Mouse (Mus musculus): ENCODE data around the gene Smox.
"Not testable (repeated sequence)": the region's sequence is repeated elsewhere in the genome, so short reads cannot be mapped to it uniquely, and the experiment has no call there.

The Smox gene

GRCm38 (mm10) chr2:131491196-131491595 lies at the start of gene Smox:
TSS of gene Smox (plus strand) at chr2:131491496.
- DNase-seq, result no peak

GRCm38 (mm10) chr2:131443084-131443890 lies 48.0 kb upstream of the Smox start:
- DNase-seq, result no peak

- DNase-seq, result no peak
Measured at GRCm38 (mm10) chr2:131443891-131444190, 47.5 kb upstream of the Smox start.

DNA sequence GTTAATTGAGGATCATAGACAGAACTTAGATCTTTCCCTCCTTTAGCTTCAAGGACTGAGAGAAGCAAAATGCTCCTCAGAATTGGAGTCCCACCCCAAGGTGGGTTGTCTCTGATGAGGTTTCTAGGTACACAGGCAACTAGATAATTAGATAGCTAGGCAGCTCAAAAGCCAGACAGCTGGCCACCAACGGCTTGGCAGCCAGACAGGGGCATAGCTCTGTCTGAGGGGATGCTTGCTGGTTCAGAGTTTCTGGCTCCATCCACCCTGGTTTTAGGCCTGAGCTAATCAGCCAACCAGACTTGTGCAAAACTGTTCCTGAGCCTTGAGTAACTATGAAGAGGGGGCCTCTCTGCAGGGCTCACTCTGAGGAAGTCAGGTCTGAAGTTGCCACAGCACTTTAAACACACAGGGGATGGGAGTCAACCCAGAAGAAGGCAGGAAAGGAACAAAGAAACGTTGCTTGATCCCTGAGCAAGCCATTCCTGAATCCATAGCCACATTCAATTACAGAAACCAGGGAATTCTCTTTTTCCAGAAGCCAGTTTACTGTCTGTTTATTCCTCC lies 44.8 kb upstream of the Smox start:
- DNase-seq, result no peak

DNA sequence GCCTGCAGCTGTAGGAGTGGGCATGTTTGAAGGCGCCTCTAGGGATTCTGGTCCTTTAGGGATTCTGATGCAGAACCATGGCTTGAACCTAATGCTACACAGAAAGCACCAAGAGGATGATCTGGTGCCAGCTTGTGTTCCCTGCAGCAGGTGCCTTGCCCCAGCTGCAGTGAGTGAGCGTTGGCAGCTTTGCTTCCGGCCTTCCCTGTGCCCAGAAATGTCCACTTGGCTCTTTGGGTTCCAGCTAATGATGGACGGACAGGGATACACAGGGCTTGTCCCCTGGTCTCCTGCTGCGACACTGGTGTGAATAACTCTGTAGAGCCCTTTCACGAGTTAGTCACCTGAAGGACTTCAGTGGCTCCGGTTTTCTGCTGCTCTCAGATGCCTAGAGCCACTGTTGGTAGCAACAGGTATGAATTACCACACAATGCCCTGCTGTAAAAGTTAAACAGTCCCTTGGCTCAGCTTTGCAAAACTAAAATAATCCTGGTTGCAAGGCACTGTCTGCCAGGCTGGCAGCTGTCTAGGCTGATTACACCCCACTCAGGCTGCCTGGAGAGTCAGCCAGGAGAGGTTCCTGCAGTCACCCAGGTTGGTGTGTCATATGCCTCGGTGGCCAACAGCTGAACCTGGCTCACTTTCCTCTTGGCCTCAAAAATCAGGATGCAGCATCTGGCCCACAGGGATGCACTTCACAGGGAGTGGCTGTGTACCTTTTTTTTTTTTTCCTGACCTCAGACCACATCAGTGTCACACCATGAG lies 43.5 kb upstream of the Smox start:
- no peak for DNase-seq

DNA sequence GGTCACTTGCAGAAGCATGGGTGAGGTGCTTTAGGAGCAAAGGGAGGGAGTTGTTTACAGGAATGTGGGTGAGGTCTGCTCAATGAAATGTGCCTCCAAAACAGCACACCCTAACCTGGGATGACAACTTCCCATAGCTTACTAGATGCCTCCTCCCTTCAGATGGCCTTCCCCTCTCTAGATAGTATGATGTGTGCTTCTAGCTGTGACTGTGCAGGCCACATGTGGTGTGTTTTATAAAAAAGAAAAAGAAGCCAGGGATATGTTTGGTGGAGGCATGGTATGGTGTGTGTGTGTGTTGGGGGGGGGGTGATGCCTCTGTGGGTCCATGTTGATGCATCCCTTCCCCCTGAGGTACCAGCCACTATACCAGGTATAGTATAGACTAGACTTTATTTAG lies 42.9 kb upstream of the Smox start:
- no peak for DNase-seq

GRCm38 (mm10) chr2:131449720-131450119 lies 41.6 kb upstream of the Smox start:
- DNase-seq, result no peak

DNA sequence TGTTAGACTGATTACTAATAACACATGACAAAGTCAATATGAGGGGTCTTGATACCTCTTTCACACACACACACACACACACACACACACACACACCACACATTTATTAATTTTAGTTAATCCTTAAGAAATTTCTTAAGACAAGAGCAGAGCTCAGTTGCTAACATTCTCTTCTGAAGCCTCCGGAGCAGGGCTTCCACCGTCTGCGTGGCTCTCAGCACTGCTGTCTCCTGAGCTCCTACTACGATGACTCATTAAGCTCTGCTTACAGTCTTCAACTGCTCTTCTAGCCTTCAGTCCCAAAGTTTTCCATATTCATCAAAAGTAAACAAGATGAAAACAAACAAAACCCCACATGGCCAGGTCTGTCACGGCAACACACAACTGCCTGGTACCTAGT lies 40.8 kb upstream of the Smox start:
- no peak for DNase-seq

- DNase-seq, result no peak
Measured at GRCm38 (mm10) chr2:131457728-131458127, 33.6 kb upstream of the Smox start.

GRCm38 (mm10) chr2:131460946-131461682 lies 30.2 kb upstream of the Smox start:
- no peak for DNase-seq

DNA sequence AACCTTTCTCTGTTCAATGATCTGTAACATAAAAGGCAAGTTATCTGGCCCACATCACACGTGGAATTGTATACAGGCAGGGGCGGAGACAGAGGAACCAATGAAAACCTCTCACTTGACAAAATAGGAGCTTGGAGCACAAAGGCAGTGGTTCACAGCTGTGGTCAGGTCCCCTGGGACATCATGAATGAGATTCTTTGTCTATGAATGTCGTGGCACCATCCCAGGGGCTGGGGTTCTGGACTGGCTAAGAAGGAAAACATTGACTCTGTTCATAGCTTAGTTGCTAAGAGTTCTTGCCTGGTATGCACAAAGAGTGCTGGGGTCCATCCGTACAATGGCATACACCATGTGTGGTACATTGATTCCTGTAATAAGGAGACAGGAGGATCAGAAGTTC lies 28.3 kb upstream of the Smox start:
- no peak for DNase-seq

DNA sequence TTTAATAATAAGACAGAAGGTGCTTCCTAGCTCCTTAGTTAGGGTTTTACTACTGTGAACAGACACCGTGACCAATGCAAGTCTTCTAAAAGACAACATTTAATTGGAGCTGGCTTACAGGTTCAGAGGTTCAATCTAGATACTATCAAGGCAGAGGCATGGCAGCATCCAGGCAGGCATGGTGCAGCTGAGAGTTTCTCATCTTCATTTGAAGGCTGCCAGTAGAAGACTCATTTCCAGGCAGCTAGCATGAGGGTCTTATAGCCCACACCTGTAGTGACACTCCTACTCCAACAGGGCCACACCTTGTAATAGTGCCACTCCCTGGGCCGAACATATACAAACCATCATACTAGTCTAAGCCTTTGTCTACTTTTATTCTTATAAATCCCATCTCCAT lies 27.1 kb upstream of the Smox start:
- DNase-seq, result no peak

DNA sequence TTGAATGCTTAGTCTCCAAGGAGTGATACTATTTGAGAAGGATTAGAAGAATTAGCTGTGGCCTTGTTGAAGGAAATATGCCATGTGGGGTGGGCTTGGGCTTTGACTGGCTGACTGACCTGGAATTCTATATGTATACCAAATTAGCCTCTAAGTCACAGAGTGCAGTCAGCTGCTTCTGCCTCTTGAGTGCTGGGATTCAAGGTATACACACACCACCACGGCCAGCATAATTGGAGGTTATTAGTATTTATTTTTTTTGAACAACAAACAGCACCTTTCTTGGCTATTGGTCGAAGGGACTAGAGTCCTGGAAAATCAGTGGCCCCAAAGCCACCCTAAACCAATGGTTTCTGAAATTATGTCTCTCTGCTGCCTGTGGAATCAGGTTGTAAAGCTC lies 24.6 kb upstream of the Smox start:
- DNase-seq, result no peak

- no peak for DNase-seq
Measured at GRCm38 (mm10) chr2:131469916-131470315, 21.4 kb upstream of the Smox start.

DNA sequence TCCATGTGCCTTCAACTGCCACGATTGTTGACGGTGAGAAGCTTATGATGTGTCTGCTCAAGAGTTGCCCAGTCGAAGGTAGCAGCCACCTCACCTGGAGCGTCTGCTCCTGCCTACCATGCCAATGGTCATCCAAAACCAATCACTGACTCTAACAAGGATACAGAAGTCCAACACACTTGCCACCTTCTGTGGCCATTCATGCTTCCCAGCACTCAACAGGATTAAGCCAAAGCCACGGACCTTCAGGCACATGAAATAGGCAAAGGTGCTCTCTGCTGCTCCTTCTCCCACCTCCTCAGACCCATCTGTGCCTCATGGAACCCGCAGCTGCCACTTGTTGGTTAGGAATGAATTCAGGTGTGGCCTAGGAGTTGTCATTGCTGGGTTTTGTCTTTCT lies 17.5 kb upstream of the Smox start:
- DNase-seq, result no peak

GRCm38 (mm10) chr2:131477105-131477504 lies 14.2 kb upstream of the Smox start:
- not testable (repeated sequence) for DNase-seq

GRCm38 (mm10) chr2:131477917-131478316 lies 13.4 kb upstream of the Smox start:
- no peak for DNase-seq

GRCm38 (mm10) chr2:131478349-131478748 lies 12.9 kb upstream of the Smox start:
- DNase-seq, result no peak

GRCm38 (mm10) chr2:131478916-131479315 lies 12.4 kb upstream of the Smox start:
- DNase-seq, result no peak

GRCm38 (mm10) chr2:131481733-131482132 lies 9.6 kb upstream of the Smox start:
- no peak for DNase-seq

DNA sequence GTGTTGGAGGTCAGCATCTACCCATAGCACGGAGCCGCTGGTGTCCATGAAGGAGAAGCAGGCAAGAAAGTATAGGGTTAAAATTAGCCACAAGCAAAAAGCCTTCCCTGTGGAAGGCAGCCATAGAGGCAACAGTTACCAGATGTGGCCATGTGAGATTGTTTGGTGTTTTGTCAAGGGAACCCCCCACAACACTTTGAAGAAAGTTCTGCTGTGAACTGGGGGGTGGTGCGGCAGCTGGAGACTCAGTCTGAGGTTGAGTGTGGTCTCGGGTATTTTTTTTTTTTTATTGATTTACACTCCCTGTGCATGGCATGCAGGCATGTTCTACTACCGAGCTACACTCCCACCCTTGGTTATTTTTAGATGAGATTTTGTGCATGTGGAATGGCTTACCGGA lies 8.8 kb upstream of the Smox start:
- DNase-seq, result no peak

- DNase-seq, result no peak
Measured at GRCm38 (mm10) chr2:131483562-131483961, 7.7 kb upstream of the Smox start.

- DNase-seq, result no peak
Measured at GRCm38 (mm10) chr2:131484182-131484581, 7.1 kb upstream of the Smox start.

DNA sequence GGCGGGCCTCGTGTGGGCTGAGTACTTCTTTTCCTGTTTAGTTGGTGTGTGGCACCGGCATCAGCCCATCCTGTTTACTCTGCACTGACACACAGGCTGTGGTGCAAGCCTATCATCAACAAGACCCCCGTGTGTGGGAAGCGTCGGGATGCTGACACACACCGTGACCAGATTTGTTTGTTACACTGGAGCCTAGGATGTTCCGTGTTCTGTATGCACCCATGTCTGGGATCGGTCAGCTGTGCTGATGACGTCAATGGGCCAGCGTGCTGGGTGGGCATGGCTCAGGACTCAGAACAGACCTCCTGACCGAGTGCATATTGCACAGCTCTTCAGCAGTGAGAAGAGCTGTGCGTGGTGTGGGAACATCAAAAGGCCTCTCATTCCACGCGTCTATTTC lies 6.2 kb upstream of the Smox start:
- DNase-seq, result no peak
